Comparison of ENCODE assay signal across 7 mouse cellular contexts in the genomic region with DNA sequence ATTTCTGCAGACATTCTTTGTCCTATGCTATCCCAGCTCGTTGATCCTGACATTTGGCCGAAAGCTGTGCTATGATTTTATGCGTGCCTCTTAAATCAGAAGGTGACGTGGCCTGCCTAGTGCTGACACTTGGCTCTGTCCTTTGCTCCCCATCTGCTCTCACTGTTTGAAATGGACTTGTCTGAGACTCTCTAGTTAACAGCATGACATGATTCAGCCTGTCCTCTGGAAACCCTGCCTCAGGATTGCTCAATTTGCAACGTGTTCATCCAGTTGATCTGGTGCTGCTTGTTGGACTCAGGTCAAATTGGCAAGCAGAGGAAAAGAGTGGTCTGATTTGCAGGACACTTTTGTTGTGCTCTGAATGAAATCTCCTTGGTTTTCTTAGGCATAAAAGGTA. TPM values are rescaled to one million over a fixed set of nuclear protein-coding genes. Genes with fewer than 3 reads are reported as not detected.
DNase-seq lines count a peak whose midpoint lies in the region; ATAC-seq and TF ChIP-seq lines count a peak whose summit lies in the region.

No protein-coding gene starts in this region.

- peak; percentile 95 for ATAC-seq in forebrain, postnatal 0 days
- ATAC-seq in stomach, embryonic 15.5 days (ENCODE audit: insufficient read depth, low FRiP score, low read depth): peak; percentile 72; the same call in 1 of the 2 replicates

- no peaks in the 10 kb centered on the region for H3K36me3 ChIP-seq in forebrain, postnatal 0 days (ENCODE audit: insufficient read depth)
- H3K36me3 ChIP-seq in stomach, embryonic 15.5 days: no peaks in the 10 kb centered on the region

- TF ChIP-seq CTCF in forebrain, postnatal 0 days (IDR thresholded peaks at IDR 0.05; ENCODE audit: low read depth): no peak

- no peaks in the 10 kb centered on the region for H3K27me3 ChIP-seq in forebrain, postnatal 0 days (ENCODE audit: insufficient read depth, low read length)
- no peaks in the 10 kb centered on the region for H3K27me3 ChIP-seq in stomach, embryonic 15.5 days (replicated peaks)

- H3K27ac ChIP-seq in forebrain, postnatal 0 days (ENCODE audit: low read depth, low read length): no peak overlapping the region
- peak overlapping the region; percentile 59; the same call in 1 of the 2 replicates for H3K27ac ChIP-seq in stomach, embryonic 15.5 days

- H3K4me3 ChIP-seq in forebrain, postnatal 0 days (ENCODE audit: low read depth, low read length): no peak overlapping the region
- H3K4me3 ChIP-seq in stomach, embryonic 15.5 days (replicated peaks): no peak overlapping the region

- peak; percentile 49 for DNase-seq in Muller cell, postnatal 12 days (ENCODE audit: inconsistent ontology term)
- peak; percentile 15 to 22 for DNase-seq in adrenal gland, adult 18-20 months (ENCODE audit: low spot score in 2 of 2)
- DNase-seq in forebrain, postnatal 0 days: peak; percentile 3
- DNase-seq in kidney, adult 9 months: peak; percentile 33
- no peak for DNase-seq in spleen, adult 12 weeks (ENCODE audit: low spot score)
- DNase-seq in right cerebral cortex, postnatal 4 days: no peak

- no peak overlapping the region for H3K9ac ChIP-seq in forebrain, postnatal 0 days
- no peak overlapping the region for H3K9ac ChIP-seq in stomach, embryonic 15.5 days

- H3K9me3 ChIP-seq in forebrain, postnatal 0 days (ENCODE audit: low read length): no peaks in the 10 kb centered on the region
- H3K9me3 ChIP-seq in stomach, embryonic 15.5 days: no peaks in the 10 kb centered on the region

- H3K4me2 ChIP-seq in forebrain, postnatal 0 days (ENCODE audit: low read depth): no peak overlapping the region
- no peak overlapping the region for H3K4me2 ChIP-seq in stomach, embryonic 15.5 days

- 62% methylated on average over 5 of the region's 5 CpGs for WGBS in forebrain, postnatal 0 days
- 60% methylated on average over 5 of the region's 5 CpGs for WGBS in stomach, embryonic 15.5 days

- H3K4me1 ChIP-seq in forebrain, postnatal 0 days (ENCODE audit: insufficient read depth): no peaks in the 10 kb centered on the region
- H3K4me1 ChIP-seq in stomach, embryonic 15.5 days: no peaks in the 10 kb centered on the region

RNA-seq across cellular contexts. Expression of gene Igsf10, which starts 57.7 kb away (rescaled TPM):
- total RNA-seq in adrenal gland, adult 18-20 months (2021): 1 to 10 TPM; 1.2 to 1.8 TPM
- 4.6 and 6.2 TPM in 2 replicates for total RNA-seq in forebrain, postnatal 0 days (2014; rRNA removed)
- polyA plus RNA-seq in forebrain, postnatal 0 days (2015; fragmentation: Nextera tagmentation; extraction: Ambion mirVana): 2.1 and 3.0 TPM in 2 replicates
- 10.1 and 10.4 TPM in 2 replicates for polyA plus RNA-seq in stomach, embryonic 15.5 days (2015; fragmentation: Nextera tagmentation; extraction: Ambion mirVana)

Comparison
In these comparisons a context has a peak if more than half of its experiments do, and no peak if none do; other contexts are left out.
1. DNase-seq: peak in Muller cell, postnatal 12 days (single experiment), adrenal gland, adult 18-20 months (2 of 2), forebrain, postnatal 0 days (single experiment) and kidney, adult 9 months (single experiment); none in spleen, adult 12 weeks (single experiment) and right cerebral cortex, postnatal 4 days (single experiment).